Mouse (Mus musculus) liver, embryonic 11.5 days (tissue): ENCODE measurements around the gene Mex3a. TPM values are rescaled to one million over a fixed set of nuclear protein-coding genes. Genes with fewer than 3 reads are reported as not detected.

Experiments
- ATAC-seq: fragments of 200-750 bp; cut with Nextera tagmentation; replicated peaks from 2 replicates; pipeline ENCODE4 v1.8.0; 2017; ENCODE audit warnings: moderate number of reproducible peaks, mild to moderate bottlenecking, moderate TSS enrichment, moderate library complexity; ENCODE audit not compliant: low FRiP score
- DNase-seq: peaks from one replicate; pipeline ENCODE4 v3.0.0-alpha.2; 2017; ENCODE audit warnings: low spot score
- H3K27ac ChIP-seq: fragments of 300-500 bp; sonication (generic); 2 replicates; pipeline ENCODE4 v1.5.1; 2014; ENCODE audit warnings: mild to moderate bottlenecking, low read depth, low read length, control low read depth
- H3K27me3 ChIP-seq: fragments of 300-500 bp; sonication (generic); replicated peaks from 2 replicates; pipeline ENCODE4 v1.6.1; 2014; ENCODE audit warnings: low read length, mixed read lengths; ENCODE audit not compliant: control insufficient read depth, insufficient read depth
- H3K36me3 ChIP-seq: fragments of 300-500 bp; sonication (generic); 2 replicates; pipeline ENCODE4 v1.6.1; 2014; ENCODE audit warnings: mild to moderate bottlenecking, low read length, moderate library complexity, mixed read lengths; ENCODE audit not compliant: control insufficient read depth, insufficient read depth
- H3K4me1 ChIP-seq: fragments of 300-500 bp; sonication (generic); replicated peaks from 2 replicates; pipeline ENCODE4 v1.6.1; 2014; ENCODE audit warnings: low read length, mixed read lengths; ENCODE audit not compliant: control insufficient read depth, insufficient read depth
- H3K4me2 ChIP-seq: fragments of 300-500 bp; sonication (generic); 2 replicates; pipeline ENCODE4 v1.6.1; 2014; ENCODE audit warnings: mild to moderate bottlenecking, control low read depth, moderate library complexity
- H3K4me3 ChIP-seq: fragments of 300-500 bp; sonication (generic); 2 replicates; pipeline ENCODE4 v1.5.1; 2014; ENCODE audit warnings: low read depth, low read length, control low read depth
- H3K9ac ChIP-seq: fragments of 300-500 bp; sonication (generic); 2 replicates; pipeline ENCODE4 v1.6.1; 2014; ENCODE audit warnings: low read depth, low read length, control low read depth
- H3K9me3 ChIP-seq: fragments of 300-500 bp; sonication (generic); 2 replicates; pipeline ENCODE4 v1.6.1; 2016; ENCODE audit warnings: low read length, inconsistent platforms, mixed read lengths; ENCODE audit not compliant: control insufficient read depth
- WGBS: fragments of 180-500 bp; shearing (Covaris S2); extraction: QIAGEN DNeasy Blood & Tissue Kit; methylation state at CpG from one replicate; pipeline ENCODE4 v1.1.7; 2014; 5-methylcytosine and 5-hydroxymethylcytosine counted together
- microRNA counts: library from miRNA; unstranded; fragments of <30 nt; microRNA quantifications from one replicate; lab custom pipeline; 2015
- microRNA-seq: library from miRNA; unstranded; fragments of <30 nt; microRNA quantifications from one replicate; pipeline ENCODE4, GENCODE M21; 2017; ENCODE audit warnings: borderline number of aligned reads
- polyA plus RNA-seq: library from polyadenylated mRNA; unstranded; fragments of >200 nt; fragmentation: Nextera tagmentation; extraction: Ambion mirVana; gene quantifications from 2 replicates; pipeline ENCODE4 v1.2.1, GENCODE M21; 2014

Gene Mex3a
- polyA plus RNA-seq, 1 experiment from 2014 or later: 10.2 TPM

GRCm38 (mm10) chr3:88586640-88587039 is 54.4 kb downstream of the Mex3a start:
- H3K4me3 ChIP-seq: no peak overlapping the region
- no peak overlapping the region for H3K4me2 ChIP-seq
- DNase-seq (no peak), ATAC-seq (no peak)
- 95% methylated on average over 5 of the region's 5 CpGs for WGBS
- no peak overlapping the region for H3K27ac ChIP-seq
- H3K9ac ChIP-seq: no peak overlapping the region
- H3K36me3 ChIP-seq: peaks cover 51% of the 10 kb centered on the region
- H3K9me3 ChIP-seq: no peaks in the 10 kb centered on the region
- H3K27me3 ChIP-seq: no peaks in the 10 kb centered on the region
- no peaks in the 10 kb centered on the region; the same call in 1 of the 2 replicates for H3K4me1 ChIP-seq

GRCm38 (mm10) chr3:88590246-88590645 is 58.1 kb downstream of the Mex3a start:
- no peaks in the 10 kb centered on the region for H3K27me3 ChIP-seq
- no peak overlapping the region for H3K4me3 ChIP-seq
- 44% methylated on average over 5 of the region's 5 CpGs for WGBS
- H3K4me1 ChIP-seq: peaks cover 6% of the 10 kb centered on the region
- H3K27ac ChIP-seq: no peak overlapping the region
- H3K36me3 ChIP-seq: peaks cover 28% of the 10 kb centered on the region
- H3K9me3 ChIP-seq: no peaks in the 10 kb centered on the region
- H3K9ac ChIP-seq: no peak overlapping the region
- no peak overlapping the region for H3K4me2 ChIP-seq
- ATAC-seq (no peak), DNase-seq (no peak)

MicroRNAs encoded within 50 kb of the gene (microRNA counts, 519-probe panel; counts per million panel counts)
- microRNA mmu-miR-1905 (lab: Ali Mortazavi, UCI): not detected

Small RNA genes within 50 kb of the gene (microRNA-seq; reads per million reads assigned to microRNA genes)
- gene Mir1905: not detected

Other genes starting within 250 kb of the Mex3a start
- 0.31 and 1.4 TPM in 2 replicates for gene Gm38392, start 245.2 kb upstream of the Mex3a start, polyA plus RNA-seq
- gene Tsacc, start 235.4 kb upstream of the Mex3a start, polyA plus RNA-seq: 14.0 and 17.7 TPM in 2 replicates
- gene Cct3, start 235.3 kb upstream of the Mex3a start, polyA plus RNA-seq: 694 and 747 TPM in 2 replicates
- 111 and 113 TPM in 2 replicates for gene Glmp, start 207.4 kb upstream of the Mex3a start, polyA plus RNA-seq
- gene Tmem79, start 196.2 kb upstream of the Mex3a start, polyA plus RNA-seq: 2.0 TPM in 2 replicates
- 52.0 TPM in 2 replicates for gene Smg5, start 196.1 kb upstream of the Mex3a start, polyA plus RNA-seq
- gene Paqr6, start 167.8 kb upstream of the Mex3a start, polyA plus RNA-seq: 5.6 and 7.0 TPM in 2 replicates
- 0.12 and 0.40 TPM in 2 replicates for gene Bglap3, start 159.7 kb upstream of the Mex3a start, polyA plus RNA-seq
- gene Bglap2, start 153.7 kb upstream of the Mex3a start, polyA plus RNA-seq: not detected in 2 replicates
- gene Bglap, start 147.9 kb upstream of the Mex3a start, polyA plus RNA-seq: not detected in 2 replicates
- gene Pmf1, start 122.1 kb upstream of the Mex3a start, polyA plus RNA-seq: 153 and 165 TPM in 2 replicates
- gene Slc25a44, start 107.3 kb upstream of the Mex3a start, polyA plus RNA-seq: 20.6 and 20.7 TPM in 2 replicates
- 14.3 and 19.0 TPM in 2 replicates for gene Sema4a, start 71.2 kb upstream of the Mex3a start, polyA plus RNA-seq
- 155 and 157 TPM in 2 replicates for gene Lmna, start 22.4 kb upstream of the Mex3a start, polyA plus RNA-seq
- 1.1 and 1.2 TPM in 2 replicates for gene Rab25, start 15.9 kb downstream of the Mex3a start, polyA plus RNA-seq
- gene Lamtor2, start 20.7 kb downstream of the Mex3a start, polyA plus RNA-seq: 111 and 120 TPM in 2 replicates
- gene Ubqln4, start 21.4 kb downstream of the Mex3a start, polyA plus RNA-seq: 65.8 and 67.7 TPM in 2 replicates
- gene Ssr2, start 43.5 kb downstream of the Mex3a start, polyA plus RNA-seq: 306 and 307 TPM in 2 replicates
- gene Arhgef2, start 73.6 kb downstream of the Mex3a start, polyA plus RNA-seq: 64.3 and 66.3 TPM in 2 replicates
- gene Rxfp4, start 120.7 kb downstream of the Mex3a start, polyA plus RNA-seq: not detected in 2 replicates
- gene Khdc4, start 153.4 kb downstream of the Mex3a start, polyA plus RNA-seq: 64.7 and 65.7 TPM in 2 replicates
- gene Rit1, start 184.4 kb downstream of the Mex3a start, polyA plus RNA-seq: 33.9 and 34.4 TPM in 2 replicates
- 4.7 and 5.2 TPM in 2 replicates for gene Syt11, start 242.8 kb downstream of the Mex3a start, polyA plus RNA-seq